Mouse (Mus musculus) lung, postnatal 10 days (tissue): Measurements from ENCODE around the gene Mllt1.
"Not testable (repeated sequence)": the region's sequence is repeated elsewhere in the genome, so short reads cannot be mapped to it uniquely, and the experiment has no call there.

Experiments
- DNase-seq: peaks from one replicate; pipeline ENCODE4 v3.0.0; 2021

Gene Mllt1

GRCm38 (mm10) chr17:56934545-56935330 is 477 bp downstream of the Mllt1 start:
- DNase-seq: no peak

DNA sequence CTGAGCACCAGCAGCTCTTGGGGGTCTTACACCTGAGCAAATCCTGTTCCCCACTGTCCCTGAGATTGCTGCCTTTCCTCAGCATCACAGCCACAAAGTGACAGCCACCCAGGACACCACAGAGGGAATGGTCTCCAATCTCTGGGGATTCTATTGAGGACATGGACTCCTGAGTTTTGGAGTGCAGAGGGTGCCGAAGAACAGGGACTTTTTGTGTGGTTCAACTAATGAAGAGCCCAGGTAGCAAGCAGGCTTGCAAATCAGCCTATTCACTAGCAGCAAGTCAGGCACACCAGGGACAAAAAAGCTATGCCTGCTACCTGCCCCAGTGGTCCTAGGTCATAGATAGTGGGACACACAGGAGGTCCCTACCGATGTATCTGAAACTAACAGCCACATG is 1.8 kb downstream of the Mllt1 start:
- DNase-seq: no peak

GRCm38 (mm10) chr17:56930026-56930425 is 5.2 kb downstream of the Mllt1 start:
- no peak for DNase-seq

DNA sequence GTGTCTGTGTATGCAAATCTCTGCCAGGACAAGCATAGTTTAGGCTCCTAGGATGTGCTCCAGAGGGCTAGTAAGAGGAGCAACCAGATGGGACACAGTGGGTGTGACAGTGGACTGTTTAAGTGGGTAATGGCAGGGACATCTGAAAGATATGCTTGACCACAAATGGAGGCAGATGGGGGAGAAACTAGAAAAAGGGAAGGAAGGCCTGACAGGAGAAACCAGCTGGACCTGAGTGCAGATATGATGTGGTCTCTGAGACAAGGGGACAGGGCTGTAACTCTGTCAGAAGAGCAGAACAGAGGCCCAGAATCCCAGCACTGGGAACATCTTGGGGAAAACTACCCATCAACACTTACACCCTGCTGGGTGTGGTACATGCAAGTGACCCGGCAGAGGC is 5.7 kb downstream of the Mllt1 start:
- DNase-seq: no peak

DNA sequence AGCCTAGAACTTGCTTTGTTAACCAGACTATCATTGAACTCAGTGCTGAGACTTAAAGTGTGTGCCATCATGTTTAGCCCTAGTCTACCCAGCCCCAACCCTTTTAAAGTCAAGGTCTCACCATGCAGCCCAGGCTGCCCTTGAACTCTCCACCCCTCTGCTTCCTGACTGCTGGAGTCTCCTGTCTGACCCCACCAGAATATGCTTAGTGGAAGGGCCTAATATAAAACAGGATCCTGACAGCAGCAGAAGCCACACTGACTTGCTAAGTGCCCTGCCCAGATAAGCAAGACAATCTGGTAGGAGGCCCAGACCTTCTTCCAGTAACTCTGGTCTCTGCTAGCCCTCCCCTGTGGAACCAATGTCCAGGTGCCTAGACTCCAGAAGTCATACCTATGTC is 6.1 kb downstream of the Mllt1 start:
- DNase-seq: no peak

DNA sequence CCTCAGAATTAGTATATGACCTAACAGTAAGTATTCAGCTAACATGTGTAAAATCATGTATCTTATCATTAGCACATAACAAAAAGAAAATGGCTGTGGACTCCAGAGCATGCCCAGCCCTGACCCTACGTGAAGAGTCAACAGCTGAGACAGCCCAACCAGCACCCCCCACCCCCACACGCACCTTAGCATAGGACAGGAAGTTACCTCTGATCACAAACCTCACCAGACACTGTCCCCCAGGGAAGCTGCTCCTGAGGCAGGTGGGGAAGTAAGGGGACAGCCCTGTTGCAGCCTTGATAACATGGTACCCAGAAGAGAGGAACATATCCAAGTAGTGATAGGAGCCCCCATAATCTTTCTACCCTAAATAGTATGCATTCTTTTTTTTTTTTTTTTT is 9.2 kb downstream of the Mllt1 start:
- no peak for DNase-seq

DNA sequence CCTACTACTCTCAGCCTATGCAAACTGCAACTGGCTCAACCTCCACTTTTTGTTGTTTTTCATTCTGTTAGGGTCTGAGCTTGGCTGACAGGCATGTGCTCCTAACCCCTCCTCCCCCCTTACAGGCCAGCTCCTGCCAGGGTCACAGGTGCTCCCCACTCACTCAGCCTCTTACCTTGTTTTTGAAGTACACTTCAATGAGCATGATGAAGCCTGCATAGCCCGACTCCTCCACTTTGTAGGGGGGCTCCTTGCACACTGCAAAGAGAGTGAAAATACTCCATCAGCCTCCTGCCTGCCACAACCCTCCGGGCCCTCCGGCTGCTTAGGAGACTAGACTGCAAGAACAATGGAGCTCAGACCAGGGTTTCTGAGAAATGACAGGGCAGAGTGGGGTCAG is 15.5 kb downstream of the Mllt1 start:
- DNase-seq: peak; percentile 31

DNA sequence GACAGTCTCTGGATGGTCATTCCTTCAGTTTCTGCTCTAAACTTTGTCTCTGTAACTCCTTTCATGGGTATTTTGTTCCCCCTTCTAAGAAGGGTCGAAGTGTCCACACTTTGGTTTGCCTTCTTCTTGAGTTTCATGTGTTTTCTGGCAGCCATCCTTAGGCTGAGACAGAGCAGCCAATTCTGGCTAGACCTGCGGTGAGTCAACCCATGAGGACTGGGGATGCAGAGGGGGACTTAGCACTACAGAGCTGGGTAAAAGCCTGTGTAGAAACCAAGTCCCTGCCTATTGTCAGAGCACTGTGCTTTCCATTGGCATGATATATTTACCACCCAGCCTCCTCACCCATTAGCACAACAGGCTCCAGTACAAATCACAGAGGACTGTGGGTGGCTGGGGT is 18.0 kb downstream of the Mllt1 start:
- DNase-seq: no peak

- DNase-seq: no peak
Measured at GRCm38 (mm10) chr17:56913444-56913843, 21.8 kb downstream of the Mllt1 start.

DNA sequence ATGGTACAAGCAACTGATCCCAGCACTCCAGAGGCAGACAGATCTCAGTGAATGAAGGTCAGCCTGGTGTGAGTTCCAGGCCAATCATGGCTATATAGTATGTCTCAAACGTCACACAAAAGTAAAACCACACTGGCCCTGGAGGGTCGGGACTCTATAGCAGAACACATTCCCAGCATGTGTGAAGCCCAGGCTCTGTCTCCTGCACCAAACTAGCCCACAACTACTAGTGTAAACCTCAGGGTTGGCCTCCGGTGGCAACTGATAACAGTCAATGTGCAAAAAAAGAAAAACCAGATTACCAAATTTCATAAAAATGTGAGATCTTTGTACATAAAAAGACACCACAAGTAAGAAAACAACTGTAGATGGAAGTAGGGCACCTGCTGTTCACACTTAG is 22.2 kb downstream of the Mllt1 start:
- no peak for DNase-seq

DNA sequence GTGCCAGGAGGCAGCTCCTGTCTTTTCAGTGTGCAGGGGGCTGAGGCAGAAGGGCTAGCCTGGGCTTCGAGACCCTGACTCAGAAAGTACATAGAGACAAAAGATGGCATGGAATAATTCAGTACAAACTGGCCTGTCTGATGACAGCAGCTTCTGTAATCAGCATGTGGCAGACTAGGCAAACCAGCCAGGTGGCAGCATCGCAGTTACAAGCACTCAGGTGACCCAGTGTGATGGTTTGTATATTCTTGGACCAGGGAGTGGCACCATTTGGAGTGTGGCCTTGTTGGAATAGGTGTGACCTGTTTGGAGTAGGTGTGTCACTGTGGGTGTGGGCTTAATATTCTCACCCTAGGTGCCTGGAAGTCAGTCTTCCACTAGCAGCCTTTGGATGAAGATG is 25.5 kb downstream of the Mllt1 start:
- not testable (repeated sequence) for DNase-seq

- peak; percentile 41 for DNase-seq
Measured at GRCm38 (mm10) chr17:56907887-56908286, 27.3 kb downstream of the Mllt1 start.

- peak; percentile 87 for DNase-seq
Measured at GRCm38 (mm10) chr17:56907096-56907495, 28.1 kb downstream of the Mllt1 start.

GRCm38 (mm10) chr17:56906166-56906565 is 29.0 kb downstream of the Mllt1 start:
- no peak for DNase-seq

GRCm38 (mm10) chr17:56902698-56903097 is 32.5 kb downstream of the Mllt1 start:
- no peak for DNase-seq

DNA sequence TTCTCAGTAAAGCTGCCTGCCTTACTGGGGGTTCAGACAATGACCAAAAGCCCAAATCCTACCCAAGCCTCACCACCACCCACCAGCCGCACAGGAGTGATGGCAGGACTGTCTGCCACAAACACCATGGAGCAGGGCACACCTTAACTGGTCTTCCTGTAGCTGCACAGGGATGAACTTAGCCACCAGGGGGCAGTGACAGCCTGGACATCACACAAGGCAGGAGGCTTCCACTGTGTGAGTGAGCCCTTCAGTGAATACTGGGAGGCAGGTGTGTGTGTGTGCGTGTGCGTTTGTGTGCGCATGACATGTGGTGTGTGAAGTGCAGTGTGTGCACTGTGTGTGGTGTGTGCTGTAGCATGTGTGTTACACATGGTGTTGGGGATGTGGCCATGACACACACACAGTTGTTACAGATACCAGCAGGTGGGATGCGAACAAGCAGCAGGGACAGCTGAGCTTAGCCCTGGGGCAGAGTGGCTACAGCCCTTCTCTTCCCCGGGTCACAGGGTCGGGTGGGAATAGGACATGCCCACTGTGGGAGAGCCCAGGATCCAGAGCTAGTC is 37.5 kb downstream of the Mllt1 start:
- peak; percentile 89 for DNase-seq

DNA sequence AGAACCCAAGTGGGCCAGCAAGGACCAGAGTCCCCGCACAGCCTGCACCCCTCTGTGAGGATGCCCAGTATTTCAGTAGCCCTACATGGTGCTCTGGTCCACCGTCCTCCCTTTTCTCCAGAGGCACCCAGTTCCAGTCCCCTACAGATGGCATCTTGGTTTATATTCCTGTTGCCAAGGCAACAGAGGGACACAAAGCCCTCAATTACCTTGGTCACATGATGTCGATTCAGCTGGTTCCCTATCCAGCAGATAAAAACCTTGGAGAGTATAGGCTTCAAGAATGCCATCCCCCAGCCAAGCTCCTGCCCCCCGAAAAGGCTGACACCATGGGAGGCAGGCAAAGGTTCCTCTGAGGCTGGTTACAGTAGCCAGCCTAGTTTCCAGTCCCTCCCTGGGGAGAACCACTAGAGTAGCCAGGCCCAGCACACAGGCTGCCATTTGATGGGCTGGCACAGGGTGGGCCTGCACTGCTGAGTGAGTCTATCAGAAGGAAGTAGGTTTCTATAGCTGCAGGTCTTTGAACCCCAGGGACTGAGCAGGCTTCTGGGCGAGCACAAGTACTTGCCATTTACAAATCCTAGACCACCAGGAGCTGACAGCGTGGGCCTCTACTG is 38.6 kb downstream of the Mllt1 start:
- no peak for DNase-seq

- no peak for DNase-seq
Measured at GRCm38 (mm10) chr17:56895368-56895918, 39.8 kb downstream of the Mllt1 start.

GRCm38 (mm10) chr17:56890018-56890417 is 45.2 kb downstream of the Mllt1 start:
- no peak for DNase-seq

- DNase-seq: no peak
Measured at GRCm38 (mm10) chr17:56888050-56888449, 47.2 kb downstream of the Mllt1 start.

- no peak for DNase-seq
Measured at GRCm38 (mm10) chr17:56884809-56885208, 50.4 kb downstream of the Mllt1 start.

DNA sequence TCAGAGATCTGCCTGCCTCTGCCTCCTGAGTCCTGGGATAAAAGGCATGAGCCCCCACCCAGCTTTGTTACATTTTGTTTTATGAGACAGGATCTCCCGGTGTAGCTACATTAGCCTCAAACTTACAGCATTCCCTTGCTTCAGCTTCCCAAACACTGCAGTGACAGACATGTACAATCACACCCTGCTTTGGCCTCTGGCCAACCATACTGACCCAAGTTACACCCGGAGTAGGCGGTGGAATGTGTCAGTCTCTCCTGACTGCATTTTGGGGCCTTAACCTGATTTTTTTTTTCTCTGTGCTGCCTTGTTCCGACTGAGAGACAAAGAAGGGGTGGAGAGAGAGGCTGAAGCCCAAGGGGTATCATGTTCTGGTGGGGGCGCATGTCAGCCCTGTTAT is 50.9 kb downstream of the Mllt1 start:
- peak; percentile 68 for DNase-seq

- DNase-seq: peak; percentile 71
Measured at GRCm38 (mm10) chr17:56883612-56884011, 51.6 kb downstream of the Mllt1 start.

- peak; percentile 31 for DNase-seq
Measured at GRCm38 (mm10) chr17:56877426-56877825, 57.8 kb downstream of the Mllt1 start.
